ENCODE assay signal across 8 mouse cellular contexts in the genomic region with DNA sequence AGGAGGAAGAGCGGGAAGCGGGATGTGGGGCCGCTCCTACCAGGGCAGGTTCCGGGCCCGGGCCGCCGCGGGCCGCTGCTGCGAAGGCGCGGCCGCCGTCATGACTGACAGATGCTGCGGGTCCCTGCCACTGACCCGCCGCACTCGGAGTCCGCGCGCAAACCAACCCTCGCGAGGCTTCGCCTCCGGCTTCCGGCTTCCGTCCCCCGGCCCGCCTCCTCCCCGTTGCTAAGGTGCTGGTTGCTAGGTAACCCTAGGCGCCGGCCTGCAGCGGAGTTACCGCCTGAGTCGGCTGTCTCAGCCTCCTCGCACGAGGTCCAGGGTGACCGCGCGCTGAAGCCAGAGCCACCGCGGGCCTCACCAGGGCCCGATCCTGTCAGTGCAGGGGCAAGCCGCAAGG. TPM values are rescaled to one million over a fixed set of nuclear protein-coding genes. Genes with fewer than 3 reads are reported as not detected.
DNase-seq lines count a peak whose midpoint lies in the region; ATAC-seq and TF ChIP-seq lines count a peak whose summit lies in the region.

A gene (minus strand): TSS at position 171 of the 400 bp plus-strand sequence.

- no peaks in the 10 kb centered on the region for H3K27me3 ChIP-seq in G1E (ENCODE audit: insufficient read depth, low read length)
- no peaks in the 10 kb centered on the region for H3K27me3 ChIP-seq in forebrain, postnatal 0 days (ENCODE audit: insufficient read depth, low read length)
- H3K27me3 ChIP-seq in lung, embryonic 15.5 days, result no peaks in the 10 kb centered on the region

- DNase-seq in G1E (ENCODE audit: low spot score), result peak; percentile 96
- peak; percentile 91 to 95 for DNase-seq in cerebellum, adult 18-20 months
- DNase-seq in forebrain, postnatal 0 days, result peak; percentile 95
- DNase-seq in heart, postnatal 4 days, result peak; percentile 97
- peak; percentile 92 to 93 for DNase-seq in layer of hippocampus, adult 8-10 months (ENCODE audit: low spot score in 2 of 2)
- DNase-seq in ovary, adult 18-20 months (ENCODE audit: low spot score), result peak; percentile 95
- peak; percentile 96 for DNase-seq in thymus, postnatal 0 days (ENCODE audit: low spot score)

- peak within 1 kb of the TSS; percentile 92 for H3K9ac ChIP-seq in forebrain, postnatal 0 days
- H3K9ac ChIP-seq in lung, embryonic 15.5 days, result peak within 1 kb of the TSS; percentile 75

- peaks cover 21% of the 10 kb centered on the region for H3K9me3 ChIP-seq in G1E (replicated peaks)
- H3K9me3 ChIP-seq in forebrain, postnatal 0 days (ENCODE audit: low read length), result no peaks in the 10 kb centered on the region
- no peaks in the 10 kb centered on the region for H3K9me3 ChIP-seq in lung, embryonic 15.5 days

- ATAC-seq in G1E (ENCODE audit: extremely low read depth, insufficient number of reproducible peaks, low FRiP score, poor library complexity, severe bottlenecking), result peak; percentile 93
- ATAC-seq in forebrain, postnatal 0 days, result peak; percentile 99
- ATAC-seq in lung, embryonic 15.5 days (ENCODE audit: borderline replicate concordance, extremely low read depth, low FRiP score, low TSS enrichment), result peak; percentile 97

- peaks cover 33% of the 10 kb centered on the region for H3K4me1 ChIP-seq in G1E (ENCODE audit: insufficient read depth, low read depth, low read length)
- H3K4me1 ChIP-seq in forebrain, postnatal 0 days (ENCODE audit: insufficient read depth), result peaks cover 8% of the 10 kb centered on the region; the same call in 1 of the 2 replicates
- peaks cover 17% of the 10 kb centered on the region for H3K4me1 ChIP-seq in lung, embryonic 15.5 days

- peak within 1 kb of the TSS; percentile 87 for H3K4me3 ChIP-seq in G1E (ENCODE audit: low read depth, low read length)
- peak within 1 kb of the TSS; percentile 78 for H3K4me3 ChIP-seq in forebrain, postnatal 0 days (ENCODE audit: low read depth, low read length)
- peak within 1 kb of the TSS; percentile 62 for H3K4me3 ChIP-seq in lung, embryonic 15.5 days

- peaks cover 42% of the 10 kb centered on the region for H3K36me3 ChIP-seq in G1E (replicated peaks)
- H3K36me3 ChIP-seq in forebrain, postnatal 0 days (ENCODE audit: insufficient read depth), result peaks cover 19% of the 10 kb centered on the region
- peaks cover 23% of the 10 kb centered on the region for H3K36me3 ChIP-seq in lung, embryonic 15.5 days

- WGBS in forebrain, postnatal 0 days, result 1% methylated on average over 44 of the region's 44 CpGs
- WGBS in lung, embryonic 15.5 days, result 1% methylated on average over 44 of the region's 44 CpGs

- peak within 1 kb of the TSS; percentile 85 for H3K4me2 ChIP-seq in forebrain, postnatal 0 days (ENCODE audit: low read depth)
- peak within 1 kb of the TSS; percentile 60 for H3K4me2 ChIP-seq in lung, embryonic 15.5 days

- peak within 1 kb of the TSS; percentile 71 for H3K27ac ChIP-seq in forebrain, postnatal 0 days (ENCODE audit: low read depth, low read length)
- H3K27ac ChIP-seq in lung, embryonic 15.5 days, result peak within 1 kb of the TSS; percentile 81

- no peak for TF ChIP-seq CTCF in G1E (IDR thresholded peaks at IDR 0.05; ENCODE audit: low read depth, low read length)
- peak; percentile 12; the same call in 1 of the 2 replicates for TF ChIP-seq CTCF in forebrain, postnatal 0 days (IDR thresholded peaks at IDR 0.05; ENCODE audit: low read depth)

RNA-seq across cellular contexts. Expression of the gene that starts here (rescaled TPM):
- total RNA-seq in G1E (2014; fragmentation: Nextera tagmentation) (42.6 and 44.9 TPM in 2 replicates), G1E (2017) (68.1 and 71.8 TPM in 2 replicates)
- polyA plus RNA-seq in G1E (2012), result 145 and 167 TPM in 2 replicates
- 21.3 and 29.0 TPM in 2 replicates for total RNA-seq in forebrain, postnatal 0 days (2014; rRNA removed)
- polyA plus RNA-seq in forebrain, postnatal 0 days (2015; fragmentation: Nextera tagmentation; extraction: Ambion mirVana), result 28.7 and 30.2 TPM in 2 replicates
- 10 to 100 TPM; 26.5 to 30.3 TPM for total RNA-seq in heart, postnatal 4 days (2021)
- 10 to 100 TPM; 12.2 to 18.4 (median 16.2) TPM for total RNA-seq in layer of hippocampus, adult 8-10 months (2022)
- polyA plus RNA-seq in lung, embryonic 15.5 days (2015; fragmentation: Nextera tagmentation; extraction: Ambion mirVana), result 128 and 130 TPM in 2 replicates
- 95.8 and 98.6 TPM in 2 replicates for polyA plus RNA-seq in thymus, postnatal 0 days (2015; fragmentation: Nextera tagmentation; extraction: Ambion mirVana)

Comparison
In these comparisons a context has a peak if more than half of its experiments do, and no peak if none do; other contexts are left out.
1. Peak in every context shown above with its lines: DNase-seq, ATAC-seq, H3K4me3 ChIP-seq and H3K27ac ChIP-seq.